Mouse (Mus musculus): Measurements from ENCODE around the gene Dlg5. TPM values are rescaled to one million over a fixed set of nuclear protein-coding genes. Genes with fewer than 3 reads are reported as not detected.

Dlg5 gene
- polyA plus RNA-seq, 2 experiments = 42.6 to 83.5 TPM

DNA sequence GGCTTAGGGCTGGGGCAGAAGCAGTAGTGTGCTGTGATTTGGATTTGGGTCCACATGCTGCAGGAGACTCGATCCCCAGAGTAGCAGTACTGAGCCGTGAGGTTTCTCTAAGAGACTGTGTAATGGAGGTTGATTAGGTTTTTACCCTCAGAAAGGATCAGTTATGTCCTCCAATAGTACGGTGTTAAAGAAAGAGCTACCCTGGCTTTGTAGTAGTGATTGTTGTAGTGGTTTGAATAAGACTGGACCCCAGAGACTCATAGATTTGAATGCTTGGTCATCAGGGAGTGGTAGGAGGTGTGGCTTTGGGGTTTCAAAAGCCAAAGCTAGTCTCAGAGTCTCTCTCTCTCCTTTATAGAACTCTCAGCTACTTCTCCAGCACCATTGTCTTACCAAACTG lies 100.9 kb downstream of the Dlg5 start:
- Histone ChIP-seq H3K36me3 (ENCODE audit: control insufficient read depth, insufficient read depth, low read length) (peaks cover 92% of the 10 kb centered on the region), H3K9me3 (ENCODE audit: control insufficient read depth, low read length) (no peaks in the 10 kb centered on the region), H3K4me1 (ENCODE audit: control insufficient read depth, insufficient read depth, low read length) (no peaks in the 10 kb centered on the region), H3K27me3 (ENCODE audit: control insufficient read depth, insufficient read depth, low read length) (no peaks in the 10 kb centered on the region), H3K27ac (replicated peaks; ENCODE audit: low read depth, low read length) (no peak overlapping the region), H3K4me2 (replicated peaks; ENCODE audit: low read depth, low read length, severe bottlenecking) (no peak overlapping the region), H3K9ac (ENCODE audit: low read depth, low read length, severe bottlenecking) (no peak overlapping the region), H3K4me3 (replicated peaks; ENCODE audit: low read length) (no peak overlapping the region)
- DNase-seq (ENCODE audit: low spot score) (no peak), ATAC-seq (ENCODE audit: low FRiP score, low read depth) (no peak)
- WGBS = 86% methylated on average over 3 of the region's 3 CpGs
- TF ChIP-seq POLR2A (IDR thresholded peaks at IDR 0.05; ENCODE audit: borderline replicate concordance, extremely low read depth, insufficient read depth, insufficient read length) = no peak

DNA sequence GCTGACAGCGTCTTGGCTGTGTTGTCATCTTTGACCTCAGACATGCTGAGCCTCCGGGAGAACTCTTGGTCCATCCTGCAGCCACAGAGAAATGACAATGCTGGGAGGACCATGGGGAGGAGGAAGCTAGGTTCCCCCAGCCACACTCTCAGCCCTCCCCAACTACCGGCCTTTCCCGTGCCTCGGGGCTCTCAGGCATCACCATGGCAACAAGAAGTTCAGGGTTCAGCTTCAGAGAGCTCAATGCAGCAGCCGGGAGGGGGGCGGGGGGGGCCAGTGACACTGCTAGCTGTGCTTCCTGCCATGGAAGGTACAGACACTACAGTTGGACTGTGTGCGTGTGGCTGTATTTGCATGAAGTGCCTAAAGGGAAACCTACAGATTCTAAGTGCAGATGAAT lies 101.3 kb downstream of the Dlg5 start:
- no peaks in the 10 kb centered on the region for H3K9me3 ChIP-seq (ENCODE audit: control insufficient read depth, low read length)
- 61% methylated on average over 8 of the region's 8 CpGs for WGBS
- H3K36me3 ChIP-seq (ENCODE audit: control insufficient read depth, insufficient read depth, low read length) = peaks cover 92% of the 10 kb centered on the region
- no peak overlapping the region for H3K27ac ChIP-seq (replicated peaks; ENCODE audit: low read depth, low read length)
- H3K4me1 ChIP-seq (ENCODE audit: control insufficient read depth, insufficient read depth, low read length) = no peaks in the 10 kb centered on the region
- no peak overlapping the region for H3K9ac ChIP-seq (ENCODE audit: low read depth, low read length, severe bottlenecking)
- no peak overlapping the region for H3K4me3 ChIP-seq (replicated peaks; ENCODE audit: low read length)
- no peak for TF ChIP-seq POLR2A (IDR thresholded peaks at IDR 0.05; ENCODE audit: borderline replicate concordance, extremely low read depth, insufficient read depth, insufficient read length)
- ATAC-seq (ENCODE audit: low FRiP score, low read depth) = no peak
- H3K27me3 ChIP-seq (ENCODE audit: control insufficient read depth, insufficient read depth, low read length) = no peaks in the 10 kb centered on the region
- no peak overlapping the region for H3K4me2 ChIP-seq (replicated peaks; ENCODE audit: low read depth, low read length, severe bottlenecking)
- DNase-seq (ENCODE audit: low spot score) = no peak

DNA sequence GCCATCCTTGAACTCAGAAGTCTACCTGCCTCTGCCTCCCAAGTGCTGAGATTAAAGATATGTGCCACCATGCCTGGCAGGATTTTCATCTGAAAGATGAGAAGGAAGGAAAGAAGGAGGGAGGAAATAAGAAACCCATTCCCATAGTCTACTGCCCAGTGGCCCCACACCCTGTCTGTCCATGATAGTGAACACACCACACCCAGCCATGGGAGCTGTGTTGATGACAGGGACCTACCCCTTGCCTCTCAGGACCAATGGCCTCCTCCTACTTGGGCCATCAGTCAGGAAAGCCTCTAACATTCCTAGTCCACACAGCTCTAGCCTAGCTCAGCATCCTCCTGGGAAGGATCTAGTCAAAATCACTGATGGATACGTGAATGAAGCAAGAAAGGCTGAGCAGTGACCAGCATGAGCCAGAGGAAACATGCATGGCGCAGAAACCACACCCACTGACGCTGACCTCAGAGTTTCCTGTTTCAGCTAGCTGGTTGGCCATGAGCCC lies 102.7 kb downstream of the Dlg5 start:
- peaks cover 92% of the 10 kb centered on the region for H3K36me3 ChIP-seq (ENCODE audit: control insufficient read depth, insufficient read depth, low read length)

DNA sequence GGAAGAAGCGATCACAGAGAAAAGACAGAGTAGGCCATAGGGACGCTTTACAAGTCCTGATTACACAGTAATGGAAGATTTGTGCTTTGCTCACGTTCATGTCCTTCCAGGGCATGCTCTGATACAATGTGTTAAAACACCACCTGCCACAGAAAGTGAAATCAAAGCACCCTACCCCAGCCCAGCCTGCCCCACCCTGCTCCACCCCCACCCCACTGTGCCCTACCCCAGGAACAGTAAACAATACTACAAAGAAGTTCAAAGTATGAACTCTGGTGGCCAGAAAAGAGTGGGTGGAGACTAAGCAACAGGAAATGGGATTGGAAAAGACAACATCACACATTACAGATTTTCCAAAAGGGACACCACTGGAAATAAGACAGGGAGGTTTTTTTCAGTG lies 104.0 kb downstream of the Dlg5 start:
- H3K27me3 ChIP-seq (ENCODE audit: control insufficient read depth, insufficient read depth, low read length) = no peaks in the 10 kb centered on the region
- H3K9me3 ChIP-seq (ENCODE audit: control insufficient read depth, low read length) = no peaks in the 10 kb centered on the region
- H3K4me3 ChIP-seq (replicated peaks; ENCODE audit: low read length) = no peak overlapping the region
- no peak overlapping the region for H3K4me2 ChIP-seq (replicated peaks; ENCODE audit: low read depth, low read length, severe bottlenecking)
- H3K9ac ChIP-seq (ENCODE audit: low read depth, low read length, severe bottlenecking) = no peak overlapping the region
- TF ChIP-seq POLR2A (IDR thresholded peaks at IDR 0.05; ENCODE audit: borderline replicate concordance, extremely low read depth, insufficient read depth, insufficient read length) = no peak
- H3K4me1 ChIP-seq (ENCODE audit: control insufficient read depth, insufficient read depth, low read length) = no peaks in the 10 kb centered on the region
- 84% methylated on average over 3 of the region's 3 CpGs for WGBS
- H3K27ac ChIP-seq (replicated peaks; ENCODE audit: low read depth, low read length) = no peak overlapping the region
- peaks cover 92% of the 10 kb centered on the region for H3K36me3 ChIP-seq (ENCODE audit: control insufficient read depth, insufficient read depth, low read length)
- DNase-seq (ENCODE audit: low spot score) = no peak
- no peak for ATAC-seq (ENCODE audit: low FRiP score, low read depth)

More for the DNA sequence above, 102.7 kb downstream of the Dlg5 start:
- no peaks in the 10 kb centered on the region for H3K27me3 ChIP-seq (ENCODE audit: control insufficient read depth, insufficient read depth, low read length)
- no peak for DNase-seq (ENCODE audit: low spot score)
- H3K9me3 ChIP-seq (ENCODE audit: control insufficient read depth, low read length) = no peaks in the 10 kb centered on the region
- no peak for ATAC-seq (ENCODE audit: low FRiP score, low read depth)
- WGBS = 73% methylated on average over 3 of the region's 3 CpGs
- H3K4me2 ChIP-seq (replicated peaks; ENCODE audit: low read depth, low read length, severe bottlenecking) = no peak overlapping the region
- no peak overlapping the region for H3K4me3 ChIP-seq (replicated peaks; ENCODE audit: low read length)
- no peaks in the 10 kb centered on the region for H3K4me1 ChIP-seq (ENCODE audit: control insufficient read depth, insufficient read depth, low read length)
- H3K9ac ChIP-seq (ENCODE audit: low read depth, low read length, severe bottlenecking) = no peak overlapping the region
- H3K27ac ChIP-seq (replicated peaks; ENCODE audit: low read depth, low read length) = no peak overlapping the region
- TF ChIP-seq POLR2A (IDR thresholded peaks at IDR 0.05; ENCODE audit: borderline replicate concordance, extremely low read depth, insufficient read depth, insufficient read length) = no peak

DNA sequence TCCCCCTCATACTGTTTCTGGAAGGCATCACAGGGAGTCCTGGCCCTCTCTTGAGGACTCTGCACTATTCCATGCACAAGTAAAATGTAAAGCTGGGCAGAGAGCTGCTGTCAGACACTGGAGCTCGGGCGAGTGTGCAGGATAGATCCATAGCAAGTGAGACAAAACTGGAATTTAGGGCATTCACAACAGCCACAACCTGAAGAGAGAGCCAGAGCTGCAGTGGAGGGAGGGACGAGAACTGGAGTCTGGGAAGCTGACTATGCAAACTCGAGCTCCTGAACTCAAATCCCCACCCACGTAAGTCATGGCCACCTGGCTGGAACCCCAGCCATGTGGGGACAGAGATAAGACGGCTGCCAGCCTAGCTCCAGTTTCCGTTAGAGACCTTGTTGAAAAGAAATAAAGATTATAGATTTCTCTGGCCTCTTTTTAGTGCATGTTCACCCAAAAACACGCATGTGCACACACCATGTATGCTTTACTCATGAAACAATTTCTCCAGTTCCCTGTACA lies 105.4 kb downstream of the Dlg5 start:
- Histone ChIP-seq H3K36me3 (ENCODE audit: control insufficient read depth, insufficient read depth, low read length) (peaks cover 92% of the 10 kb centered on the region), H3K27ac (replicated peaks; ENCODE audit: low read depth, low read length) (no peak overlapping the region), H3K4me1 (ENCODE audit: control insufficient read depth, insufficient read depth, low read length) (no peaks in the 10 kb centered on the region), H3K4me2 (replicated peaks; ENCODE audit: low read depth, low read length, severe bottlenecking) (no peak overlapping the region), H3K27me3 (ENCODE audit: control insufficient read depth, insufficient read depth, low read length) (no peaks in the 10 kb centered on the region), H3K4me3 (replicated peaks; ENCODE audit: low read length) (no peak overlapping the region), H3K9me3 (ENCODE audit: control insufficient read depth, low read length) (no peaks in the 10 kb centered on the region), H3K9ac (ENCODE audit: low read depth, low read length, severe bottlenecking) (no peak overlapping the region)
- ATAC-seq (ENCODE audit: low FRiP score, low read depth) (no peak), DNase-seq (ENCODE audit: low spot score) (no peak)
- TF ChIP-seq POLR2A (IDR thresholded peaks at IDR 0.05; ENCODE audit: borderline replicate concordance, extremely low read depth, insufficient read depth, insufficient read length) = no peak
- 86% methylated on average over 8 of the region's 8 CpGs for WGBS

DNA sequence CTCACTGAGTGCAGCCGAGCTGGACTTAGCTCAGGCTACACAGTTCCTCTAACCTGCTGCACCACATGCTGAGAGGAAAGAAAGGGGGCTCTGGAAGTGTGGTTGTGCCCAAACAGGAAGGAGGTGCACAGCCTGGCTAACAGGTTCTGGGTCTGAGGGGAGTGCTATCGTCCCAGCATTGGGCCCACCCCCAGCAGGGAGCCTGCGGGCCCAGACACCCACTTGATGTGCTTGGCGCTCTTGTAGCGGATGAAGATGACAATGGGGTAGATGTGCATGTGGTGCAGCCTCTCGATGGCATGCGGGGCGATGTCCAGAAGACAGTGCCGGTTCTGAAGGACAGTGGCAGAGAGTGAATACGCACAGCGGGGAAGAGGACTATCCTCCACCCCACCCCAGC lies 108.8 kb downstream of the Dlg5 start:
- no peak overlapping the region for H3K27ac ChIP-seq (replicated peaks; ENCODE audit: low read depth, low read length)
- no peaks in the 10 kb centered on the region for H3K4me1 ChIP-seq (ENCODE audit: control insufficient read depth, insufficient read depth, low read length)
- no peak overlapping the region for H3K4me2 ChIP-seq (replicated peaks; ENCODE audit: low read depth, low read length, severe bottlenecking)
- no peak overlapping the region for H3K4me3 ChIP-seq (replicated peaks; ENCODE audit: low read length)
- no peaks in the 10 kb centered on the region for H3K9me3 ChIP-seq (ENCODE audit: control insufficient read depth, low read length)
- 93% methylated on average over 10 of the region's 11 CpGs for WGBS
- no peaks in the 10 kb centered on the region for H3K27me3 ChIP-seq (ENCODE audit: control insufficient read depth, insufficient read depth, low read length)
- TF ChIP-seq POLR2A (IDR thresholded peaks at IDR 0.05; ENCODE audit: borderline replicate concordance, extremely low read depth, insufficient read depth, insufficient read length) = no peak
- no peak overlapping the region for H3K9ac ChIP-seq (ENCODE audit: low read depth, low read length, severe bottlenecking)
- DNase-seq (ENCODE audit: low spot score) (no peak), ATAC-seq (ENCODE audit: low FRiP score, low read depth) (no peak)
- peaks cover 94% of the 10 kb centered on the region for H3K36me3 ChIP-seq (ENCODE audit: control insufficient read depth, insufficient read depth, low read length)

Data from limb, embryonic 14.5 days (tissue).